Mouse (Mus musculus) forebrain, postnatal 0 days (tissue): Measurements from ENCODE around the gene Hnrnpk. TPM values are rescaled to one million over a fixed set of nuclear protein-coding genes. Genes with fewer than 3 reads are reported as not detected.
"Not testable (repeated sequence)": the region's sequence is repeated elsewhere in the genome, so short reads cannot be mapped to it uniquely, and the experiment has no call there.

ENCODE experiments used
- ATAC-seq: fragments of 200-750 bp; cut with Nextera tagmentation; 2 replicates; pipeline ENCODE4 v1.8.0; 2017; ENCODE audit warnings: mild to moderate bottlenecking, moderate library complexity
- DNase-seq: peaks from one replicate; pipeline ENCODE4 v3.0.0-alpha.2; 2015
- H3K27ac ChIP-seq: fragments of 300-500 bp; sonication (generic); 2 replicates; pipeline ENCODE4 v1.5.1; 2014; ENCODE audit warnings: low read depth, mild to moderate bottlenecking, antibody characterized with exemption, low read length, moderate library complexity, mixed read lengths
- H3K27me3 ChIP-seq: fragments of 300-500 bp; sonication (generic); 2 replicates; pipeline ENCODE4 v1.6.1; 2014; ENCODE audit warnings: mild to moderate bottlenecking, low read length, mixed read lengths; ENCODE audit not compliant: insufficient read depth
- H3K36me3 ChIP-seq: fragments of 300-500 bp; sonication (generic); 2 replicates; pipeline ENCODE4 v1.6.1; 2014; ENCODE audit warnings: mild to moderate bottlenecking, moderate library complexity; ENCODE audit not compliant: insufficient read depth
- H3K4me1 ChIP-seq: fragments of 300-500 bp; sonication (generic); 2 replicates; pipeline ENCODE4 v1.6.1; 2014; ENCODE audit warnings: antibody characterized with exemption; ENCODE audit not compliant: insufficient read depth
- H3K4me2 ChIP-seq: fragments of 300-500 bp; sonication (generic); 2 replicates; pipeline ENCODE4 v1.6.1; 2014; ENCODE audit warnings: low read depth, mild to moderate bottlenecking, moderate library complexity
- H3K4me3 ChIP-seq: fragments of 300-500 bp; sonication (generic); 2 replicates; pipeline ENCODE4 v1.5.1; 2014; ENCODE audit warnings: low read depth, low read length, mixed read lengths
- H3K9ac ChIP-seq: fragments of 300-500 bp; sonication (generic); 2 replicates; pipeline ENCODE4 v1.6.1; 2014; ENCODE audit warnings: mild to moderate bottlenecking
- H3K9me3 ChIP-seq: fragments of 300-500 bp; sonication (generic); 2 replicates; pipeline ENCODE4 v1.6.1; 2016; ENCODE audit warnings: low read length
- CTCF ChIP-seq: sonication (generic); IDR thresholded peaks from 2 replicates; pipeline ENCODE4 v1.5.1; 2016; ENCODE audit warnings: antibody characterized with exemption, control low read depth, low read depth
- WGBS: fragments of 180-500 bp; shearing (Covaris S2); extraction: QIAGEN DNeasy Blood & Tissue Kit; methylation state at CpG from one replicate; pipeline ENCODE4 v1.1.7; 2014; 5-methylcytosine and 5-hydroxymethylcytosine counted together
- polyA plus RNA-seq: library from polyadenylated mRNA; unstranded; fragments of >200 nt; fragmentation: Nextera tagmentation; extraction: Ambion mirVana; gene quantifications from 2 replicates; pipeline ENCODE4 v1.2.1, GENCODE M21; 2015
- total RNA-seq: library from RNA; depleted of rRNA; stranded (reverse); fragments of >200 nt; gene quantifications from 2 replicates; pipeline ENCODE4 v1.2.3, GENCODE M21; 2014; rRNA removed

Gene Hnrnpk
- total RNA-seq: 737 and 787 TPM in 2 replicates
- polyA plus RNA-seq: 1,083 and 1,166 TPM in 2 replicates

GRCm38 (mm10) chr13:58403243-58403642 lies at the start of gene Hnrnpk:
Gene Hnrnpk (minus strand): TSS chr13:58403343.
- H3K4me1 ChIP-seq, ATAC-seq, H3K36me3 ChIP-seq, H3K9me3 ChIP-seq, DNase-seq, H3K27me3 ChIP-seq: not testable (repeated sequence)
- Histone ChIP-seq H3K4me2 (peak within 1 kb of the TSS; percentile 51), H3K4me3 (peak within 1 kb of the TSS; percentile 100), H3K27ac (peak within 1 kb of the TSS; percentile 100), H3K9ac (peak within 1 kb of the TSS; percentile 100)
- 8% methylated on average over 16 of the region's 17 CpGs for WGBS

DNA sequence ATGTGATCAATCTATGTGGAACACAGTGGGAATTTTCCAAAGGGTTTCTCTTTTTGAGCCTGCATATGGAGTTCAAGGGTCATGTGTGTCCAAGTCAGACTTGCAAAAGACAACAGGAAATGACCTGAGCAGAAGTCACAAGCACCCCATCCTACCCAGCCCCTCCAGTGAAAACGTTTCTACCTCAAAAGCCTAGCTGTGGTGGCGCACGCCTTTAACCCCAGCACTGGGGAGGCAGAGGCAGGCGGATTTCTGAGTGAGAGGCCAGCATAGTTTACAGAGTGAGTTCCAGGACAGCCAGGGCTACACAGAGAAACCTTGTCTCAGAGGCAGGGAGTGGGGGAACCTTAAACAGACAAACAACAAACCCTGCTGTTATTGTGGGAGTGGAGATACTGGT lies 49.1 kb upstream of the Hnrnpk start:
- 76% methylated on average over 4 of the region's 4 CpGs for WGBS
- Histone ChIP-seq H3K4me3 (no peak overlapping the region), H3K4me2 (no peak overlapping the region), H3K36me3 (no peaks in the 10 kb centered on the region), H3K9me3 (no peaks in the 10 kb centered on the region), H3K4me1 (no peaks in the 10 kb centered on the region), H3K27me3 (peaks cover 20% of the 10 kb centered on the region), H3K9ac (no peak overlapping the region), H3K27ac (no peak overlapping the region)
- no peak for ATAC-seq
- no peak for TF ChIP-seq CTCF
- no peak for DNase-seq

DNA sequence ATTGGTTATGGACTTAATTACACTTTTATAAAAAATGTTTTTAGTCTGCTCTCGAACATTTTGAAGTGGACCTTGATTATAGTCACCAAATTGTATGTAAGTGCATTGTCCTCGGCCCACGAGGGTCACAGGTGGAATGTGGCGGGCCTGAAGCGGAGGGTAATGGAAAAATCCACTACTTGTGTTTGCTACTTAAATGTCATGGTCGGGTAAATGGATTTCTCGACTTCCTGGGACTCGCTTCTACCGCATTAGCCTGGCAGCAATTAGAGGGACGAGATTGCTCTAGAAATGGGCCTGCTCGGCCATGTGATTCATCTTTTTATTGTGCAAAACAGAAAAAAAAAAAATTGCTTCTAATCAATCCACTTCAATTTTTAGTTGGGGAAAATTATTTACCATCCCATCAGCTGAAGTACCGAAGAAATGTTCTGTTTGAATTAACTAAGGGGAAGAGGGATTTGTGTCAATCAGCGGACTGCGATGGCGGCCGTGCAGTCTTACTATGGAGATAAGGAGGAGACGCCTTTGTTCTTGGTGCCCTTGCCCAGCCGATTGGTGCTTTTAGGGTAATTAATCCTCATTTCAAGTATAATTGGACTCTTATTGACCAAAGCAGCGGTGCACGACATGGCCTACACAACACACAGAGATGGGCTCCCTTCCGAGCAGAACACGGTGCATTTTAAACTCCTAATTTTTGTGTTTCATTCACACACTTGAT lies 47.5 kb upstream of the Hnrnpk start:
- Histone ChIP-seq H3K36me3 (no peaks in the 10 kb centered on the region), H3K9ac (no peak overlapping the region), H3K9me3 (no peaks in the 10 kb centered on the region), H3K4me1 (no peaks in the 10 kb centered on the region), H3K27ac (no peak overlapping the region), H3K4me3 (no peak overlapping the region), H3K4me2 (no peak overlapping the region), H3K27me3 (peaks cover 20% of the 10 kb centered on the region)
- WGBS: 39% methylated on average over 22 of the region's 22 CpGs
- no peak for TF ChIP-seq CTCF
- DNase-seq: no peak
- no peak for ATAC-seq

DNA sequence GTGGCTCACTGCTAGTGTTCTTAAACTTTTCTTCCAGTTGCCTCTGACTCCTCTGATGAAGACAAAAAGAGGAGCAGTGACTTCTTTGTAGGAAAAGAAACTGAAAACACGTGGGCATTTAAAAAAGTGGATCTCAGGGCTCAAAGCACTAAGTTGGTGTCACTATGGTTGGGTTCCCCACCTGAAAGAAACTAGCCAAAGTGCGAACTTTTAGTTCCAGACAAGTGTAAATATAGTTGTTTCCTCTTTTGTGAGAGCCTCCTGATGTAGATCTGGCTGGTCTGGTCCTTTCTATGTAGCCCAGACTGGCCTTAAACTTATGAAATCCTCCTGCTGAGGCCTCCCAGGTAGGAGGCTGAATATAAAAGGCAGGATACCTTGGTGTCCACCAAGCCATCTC lies 43.4 kb upstream of the Hnrnpk start:
- Histone ChIP-seq H3K9me3 (no peaks in the 10 kb centered on the region), H3K27ac (no peak overlapping the region), H3K36me3 (no peaks in the 10 kb centered on the region), H3K9ac (no peak overlapping the region), H3K27me3 (no peaks in the 10 kb centered on the region), H3K4me1 (no peaks in the 10 kb centered on the region), H3K4me2 (no peak overlapping the region), H3K4me3 (no peak overlapping the region)
- 87% methylated on average over 2 of the region's 2 CpGs for WGBS
- no peak for TF ChIP-seq CTCF
- DNase-seq (no peak), ATAC-seq (no peak)

- WGBS: 68% methylated on average over 7 of the region's 7 CpGs
- no peak overlapping the region for H3K9ac ChIP-seq
- H3K4me3 ChIP-seq: no peak overlapping the region
- no peaks in the 10 kb centered on the region for H3K9me3 ChIP-seq
- ATAC-seq (no peak), DNase-seq (no peak)
- H3K36me3 ChIP-seq: no peaks in the 10 kb centered on the region
- no peaks in the 10 kb centered on the region for H3K27me3 ChIP-seq
- TF ChIP-seq CTCF: no peak
- H3K4me1 ChIP-seq: no peaks in the 10 kb centered on the region
- no peak overlapping the region for H3K27ac ChIP-seq
- H3K4me2 ChIP-seq: no peak overlapping the region
Measured at GRCm38 (mm10) chr13:58443787-58444186, 40.6 kb upstream of the Hnrnpk start.

- no peak for TF ChIP-seq CTCF
- Histone ChIP-seq H3K36me3 (no peaks in the 10 kb centered on the region), H3K4me2 (no peak overlapping the region), H3K4me1 (no peaks in the 10 kb centered on the region), H3K9me3 (no peaks in the 10 kb centered on the region), H3K4me3 (no peak overlapping the region), H3K9ac (no peak overlapping the region), H3K27ac (no peak overlapping the region), H3K27me3 (no peaks in the 10 kb centered on the region)
- WGBS: 62% methylated on average over 4 of the region's 4 CpGs
- ATAC-seq: peak; percentile 43; the same call in 1 of the 2 replicates
- no peak for DNase-seq
Measured at GRCm38 (mm10) chr13:58443326-58443725, 40.2 kb upstream of the Hnrnpk start.

DNA sequence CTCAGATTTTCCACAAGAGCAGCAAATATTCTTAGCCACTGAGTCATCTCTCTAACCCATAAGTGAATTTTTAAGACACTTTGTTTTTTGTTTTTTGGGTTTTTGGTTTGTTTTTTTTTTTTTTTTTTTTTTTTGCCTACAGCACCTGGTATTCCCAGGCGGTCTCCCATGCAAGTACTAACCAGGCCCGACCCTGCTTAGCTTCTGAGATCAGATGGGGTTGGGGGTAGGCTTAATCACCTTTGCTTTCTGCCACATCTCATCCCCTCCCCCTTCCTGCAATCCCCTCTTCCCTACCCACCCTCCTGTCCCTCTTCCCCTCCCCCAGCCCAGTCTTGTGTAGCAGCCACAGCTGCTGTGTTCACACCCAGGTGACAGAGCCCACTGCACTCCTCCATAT lies 36.6 kb upstream of the Hnrnpk start:
- no peak overlapping the region for H3K27ac ChIP-seq
- DNase-seq (no peak), ATAC-seq (no peak)
- no peaks in the 10 kb centered on the region for H3K9me3 ChIP-seq
- no peaks in the 10 kb centered on the region for H3K36me3 ChIP-seq
- WGBS: 74% methylated on average over 2 of the region's 2 CpGs
- no peak for TF ChIP-seq CTCF
- no peak overlapping the region for H3K9ac ChIP-seq
- H3K27me3 ChIP-seq: no peaks in the 10 kb centered on the region
- no peaks in the 10 kb centered on the region for H3K4me1 ChIP-seq
- no peak overlapping the region for H3K4me3 ChIP-seq
- no peak overlapping the region for H3K4me2 ChIP-seq
